ENCODE assay signal across 12 mouse cellular contexts in the genomic region with DNA sequence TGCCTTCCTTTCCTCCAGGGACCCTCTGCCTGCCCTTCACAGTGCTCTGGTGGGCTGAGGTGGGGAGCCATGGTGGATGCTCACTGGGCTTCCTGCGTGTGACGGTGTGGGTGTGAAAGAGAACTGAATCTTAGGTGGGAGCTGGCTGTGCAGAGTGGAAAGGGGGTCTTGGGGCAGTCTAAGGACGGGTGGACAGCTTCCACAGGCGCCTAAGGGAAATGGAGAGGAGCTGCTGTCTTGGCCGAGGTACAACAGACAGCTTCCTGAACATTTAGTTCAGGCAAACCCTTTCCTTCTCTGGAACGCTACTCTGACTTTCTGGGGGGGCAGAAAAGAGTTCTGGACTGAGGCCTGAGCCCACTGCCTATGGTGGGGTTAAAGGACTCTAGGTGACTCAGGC. TPM values are rescaled to one million over a fixed set of nuclear protein-coding genes. Genes with fewer than 3 reads are reported as not detected.
DNase-seq lines count a peak whose midpoint lies in the region; ATAC-seq and TF ChIP-seq lines count a peak whose summit lies in the region.
"Had no signal": no experiment of that assay in that cellular context is flagged by ENCODE, and none has a peak within 500 bp of the region (broad histone marks: within the 10 kb centered on the region; RNA-seq: fewer than 3 reads in every experiment).

No protein-coding gene starts in this region.

- no peaks in the 10 kb centered on the region for H3K27me3 ChIP-seq in heart, embryonic 11.5 days (ENCODE audit: control insufficient read depth, insufficient read depth, low read length)
- H3K27me3 ChIP-seq in limb, embryonic 13.5 days: no peaks in the 10 kb centered on the region
- H3K27me3 ChIP-seq in stomach, postnatal 0 days (ENCODE audit: control insufficient read depth, insufficient read depth, low read length): no peaks in the 10 kb centered on the region

- DNase-seq in heart, adult 8-10 months (ENCODE audit: low spot score): no peak
- DNase-seq in urinary bladder, postnatal 14 days (ENCODE audit: low spot score): peak; percentile 3
- no peak for DNase-seq in urinary bladder, adult 18-20 months (ENCODE audit: low spot score in 2 of 2)
- peak; percentile 12 for DNase-seq in stomach, postnatal 0 days (ENCODE audit: low spot score)
- no peak for DNase-seq in cerebellum, adult 11-12 months
- no peak for DNase-seq in layer of hippocampus, adult 9-11 months
- DNase-seq: adrenal gland, postnatal 25 days; gastrocnemius, postnatal 25 days; right cerebral cortex, adult 18-20 months had no signal

- no peak for ATAC-seq in heart, embryonic 11.5 days (replicated peaks; ENCODE audit: insufficient number of reproducible peaks, low FRiP score, low TSS enrichment)
- ATAC-seq in limb, embryonic 13.5 days (ENCODE audit: low FRiP score, low read depth): no peak
- no peak for ATAC-seq in stomach, postnatal 0 days (ENCODE audit: low FRiP score, low TSS enrichment)

- no peak for TF ChIP-seq EP300 in stomach, postnatal 0 days (optimal IDR thresholded peaks at IDR 0.05)

- H3K9ac ChIP-seq in heart, embryonic 11.5 days (ENCODE audit: low read depth, low read length): 0 out of 2 replicates have a peak overlapping the region, but pooled peaks have one; percentile 39
- peak overlapping the region; percentile 62 for H3K9ac ChIP-seq in limb, embryonic 13.5 days
- peak overlapping the region; percentile 27; the same call in 1 of the 2 replicates for H3K9ac ChIP-seq in stomach, postnatal 0 days (ENCODE audit: low read length)

- H3K4me2 ChIP-seq in heart, embryonic 11.5 days: no peak overlapping the region; the same call in 1 of the 2 replicates
- H3K4me2 ChIP-seq in limb, embryonic 13.5 days (replicated peaks): peak overlapping the region; percentile 90
- H3K4me2 ChIP-seq in stomach, postnatal 0 days (replicated peaks; ENCODE audit: low read depth): peak overlapping the region; percentile 83
- H3K4me2 ChIP-seq: midbrain, embryonic 11.5 days had no signal

- TF ChIP-seq CTCF in stomach, postnatal 0 days (IDR thresholded peaks at IDR 0.05; ENCODE audit: low read depth): no peak

- no peak overlapping the region for H3K27ac ChIP-seq in heart, embryonic 11.5 days (ENCODE audit: low read depth, low read length)
- H3K27ac ChIP-seq in limb, embryonic 13.5 days: no peak overlapping the region
- peak overlapping the region; percentile 13; the same call in 1 of the 2 replicates for H3K27ac ChIP-seq in stomach, postnatal 0 days (replicated peaks)

- no peaks in the 10 kb centered on the region for H3K9me3 ChIP-seq in heart, embryonic 11.5 days (replicated peaks; ENCODE audit: control insufficient read depth, low read length)
- no peaks in the 10 kb centered on the region for H3K9me3 ChIP-seq in limb, embryonic 13.5 days
- H3K9me3 ChIP-seq in stomach, postnatal 0 days (ENCODE audit: control insufficient read depth, low read length): no peaks in the 10 kb centered on the region

- WGBS in heart, embryonic 11.5 days (ENCODE audit: insufficient replicate concordance): 66% methylated on average over 6 of the region's 6 CpGs
- 74% methylated on average over 6 of the region's 6 CpGs for WGBS in limb, embryonic 13.5 days
- 67% methylated on average over 6 of the region's 6 CpGs for WGBS in stomach, postnatal 0 days

- peaks cover 18% of the 10 kb centered on the region; the same call in 1 of the 2 replicates for H3K4me1 ChIP-seq in heart, embryonic 11.5 days (ENCODE audit: control insufficient read depth, insufficient read depth, low read length)
- peaks cover 33% of the 10 kb centered on the region for H3K4me1 ChIP-seq in limb, embryonic 13.5 days
- peaks cover 9% of the 10 kb centered on the region; the same call in 1 of the 2 replicates for H3K4me1 ChIP-seq in stomach, postnatal 0 days (replicated peaks; ENCODE audit: control insufficient read depth, insufficient read depth)

- H3K36me3 ChIP-seq in heart, embryonic 11.5 days (ENCODE audit: control insufficient read depth, insufficient read depth, low read length): peaks cover 5% of the 10 kb centered on the region
- H3K36me3 ChIP-seq in limb, embryonic 13.5 days: peaks cover 22% of the 10 kb centered on the region
- H3K36me3 ChIP-seq in stomach, postnatal 0 days (ENCODE audit: control insufficient read depth, insufficient read depth, low read length): peaks cover 5% of the 10 kb centered on the region

- H3K4me3 ChIP-seq in heart, embryonic 11.5 days (ENCODE audit: low read depth, low read length): no peak overlapping the region
- H3K4me3 ChIP-seq in limb, embryonic 13.5 days: 0 out of 2 replicates have a peak overlapping the region, but pooled peaks have one; percentile 76
- peak overlapping the region; percentile 75; the same call in 1 of the 2 replicates for H3K4me3 ChIP-seq in stomach, postnatal 0 days (ENCODE audit: low read depth, low read length)

RNA-seq across cellular contexts. Expression of gene Mocs1, which starts 2.0 kb away (rescaled TPM):
- 7.3 and 8.7 TPM in 2 replicates for polyA plus RNA-seq in heart, embryonic 11.5 days (2014; fragmentation: Nextera tagmentation; extraction: Ambion mirVana)
- total RNA-seq in heart, adult 8-10 months (2022): 10 to 100 TPM; 23.0 to 29.5 (median 24.5) TPM
- polyA plus RNA-seq in limb, embryonic 13.5 days (2015; fragmentation: Nextera tagmentation; extraction: Ambion mirVana): 5.4 and 5.5 TPM in 2 replicates
- 5.0 and 7.5 TPM in 2 replicates for polyA plus RNA-seq in stomach, postnatal 0 days (2015; fragmentation: Nextera tagmentation; extraction: Ambion mirVana)

Comparison
In these comparisons a context has a peak if more than half of its experiments do, and no peak if none do; other contexts are left out.
1. DNase-seq: peak in urinary bladder, postnatal 14 days (single experiment) and stomach, postnatal 0 days (single experiment); none in heart, adult 8-10 months (single experiment), urinary bladder, adult 18-20 months (0 of 2), cerebellum, adult 11-12 months (single experiment) and layer of hippocampus, adult 9-11 months (single experiment).
2. Peak in every context shown above with its lines, with median percentiles within 50 percentile points of each other: H3K9ac ChIP-seq.